Mouse (Mus musculus) small intestine, adult 2 months (tissue): ENCODE results near the gene C130060K24Rik. TPM values are rescaled to one million over a fixed set of nuclear protein-coding genes. Genes with fewer than 3 reads are reported as not detected.

Source experiments
- H3K27ac ChIP-seq: fragments of 200-500 bp; 2 replicates; pipeline ENCODE4 v1.5.1; 2012; ENCODE audit warnings: low read depth, low read length, control low read depth, inconsistent platforms; ENCODE audit not compliant: insufficient read depth
- H3K27me3 ChIP-seq: fragments of 200-500 bp; 2 replicates; pipeline ENCODE4 v1.6.1; 2012; ENCODE audit warnings: mild to moderate bottlenecking, moderate library complexity, low read length, inconsistent platforms; ENCODE audit not compliant: control insufficient read depth, insufficient read depth
- H3K36me3 ChIP-seq: fragments of 200-500 bp; 2 replicates; pipeline ENCODE4 v1.6.1; 2012; ENCODE audit warnings: mild to moderate bottlenecking, low read length, control low read depth, inconsistent platforms; ENCODE audit not compliant: control insufficient read depth, insufficient read depth
- H3K4me1 ChIP-seq: fragments of 200-500 bp; 2 replicates; pipeline ENCODE4 v1.6.1; 2012; ENCODE audit warnings: low read length, inconsistent platforms, mixed read lengths; ENCODE audit not compliant: control insufficient read depth, insufficient read depth, insufficient read length
- H3K4me3 ChIP-seq: fragments of 200-500 bp; 2 replicates; pipeline ENCODE4 v1.5.1; 2012; ENCODE audit warnings: low read depth, mild to moderate bottlenecking, control low read depth, inconsistent platforms, low read length, moderate library complexity
- CTCF ChIP-seq: fragments of 200-500 bp; IDR thresholded peaks from 2 replicates; pipeline ENCODE4 v1.5.1; 2012; ENCODE audit warnings: low read depth, mild to moderate bottlenecking, control low read depth, inconsistent platforms, low read length, moderate library complexity, mixed read lengths; ENCODE audit not compliant: insufficient replicate concordance, insufficient read length; ENCODE audit errors: extremely low read depth
- POLR2A ChIP-seq: fragments of 200-500 bp; IDR thresholded peaks from 2 replicates; pipeline ENCODE4 v1.6.1; 2012; ENCODE audit warnings: low read depth, mild to moderate bottlenecking, control low read depth, inconsistent platforms, low read length, moderate library complexity
- WGBS: fragments of 180-500 bp; shearing (Covaris S2); methylation state at CpG from one replicate; pipeline ENCODE4 v1.1.7; 2018; 5-methylcytosine and 5-hydroxymethylcytosine counted together
- polyA plus RNA-seq: library from polyadenylated mRNA; depleted of rRNA; stranded (reverse); fragments of >200 nt; gene quantifications from 2 replicates; pipeline ENCODE4 v1.2.3, GENCODE M21; 2012; rRNA removed

The C130060K24Rik gene
- polyA plus RNA-seq, 1 experiment = not detected

- Histone ChIP-seq H3K4me1 (no peaks in the 10 kb centered on the region), H3K27me3 (no peaks in the 10 kb centered on the region), H3K27ac (no peak overlapping the region), H3K4me3 (no peak overlapping the region), H3K36me3 (no peaks in the 10 kb centered on the region)
- TF ChIP-seq POLR2A = no peak
- TF ChIP-seq CTCF = no peak
- 76% methylated on average over 1 of the region's 1 CpGs for WGBS
Measured at GRCm38 (mm10) chr6:65421888-65422287, 41.0 kb downstream of the C130060K24Rik start.

DNA sequence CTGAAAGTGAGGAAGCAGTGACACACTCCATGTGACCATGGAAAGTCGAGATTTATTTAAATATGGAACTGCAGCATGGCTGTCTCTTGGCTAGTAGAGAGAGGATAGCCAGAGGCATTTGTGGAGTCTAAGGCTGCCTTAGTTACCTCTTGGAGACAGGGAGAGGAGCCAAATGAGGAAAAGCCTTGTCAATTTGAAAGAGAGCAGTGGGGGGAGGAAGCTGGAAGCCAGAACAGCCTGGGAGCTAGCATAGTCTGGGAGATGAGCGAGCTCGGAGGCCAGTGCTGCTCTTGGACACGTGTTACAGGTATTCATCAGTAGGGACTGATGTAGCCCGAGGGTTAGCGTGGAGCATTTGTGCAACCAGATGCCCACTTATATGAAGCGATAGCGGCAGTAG lies 46.2 kb downstream of the C130060K24Rik start:
- H3K36me3 ChIP-seq = no peaks in the 10 kb centered on the region
- no peak overlapping the region for H3K27ac ChIP-seq
- no peak overlapping the region for H3K4me3 ChIP-seq
- no peaks in the 10 kb centered on the region for H3K27me3 ChIP-seq
- H3K4me1 ChIP-seq = no peaks in the 10 kb centered on the region
- TF ChIP-seq POLR2A (no peak), CTCF (no peak)
- whole genome bisulfite sequencing = 78% methylated on average over 8 of the region's 8 CpGs

DNA sequence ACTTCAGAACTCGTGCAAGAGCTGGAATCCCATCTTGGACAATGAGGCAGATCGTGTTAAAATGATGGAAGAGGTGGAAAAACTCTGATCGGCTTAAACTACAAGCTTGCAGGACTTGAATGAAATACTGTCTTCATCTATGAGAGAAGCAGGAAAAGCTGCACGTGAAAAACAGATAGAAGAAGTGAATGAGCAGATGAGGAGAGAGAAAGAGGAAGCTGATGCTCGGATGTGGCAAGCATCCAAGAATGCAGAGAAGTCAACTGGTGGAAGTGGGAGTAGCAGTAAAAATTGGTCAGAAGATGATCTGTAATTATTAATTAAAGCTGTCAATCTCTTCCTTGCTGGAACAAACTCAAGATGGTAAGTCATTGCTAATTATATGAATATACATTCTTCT lies 52.3 kb downstream of the C130060K24Rik start:
- WGBS = 78% methylated on average over 5 of the region's 5 CpGs
- TF ChIP-seq CTCF = no peak
- TF ChIP-seq POLR2A = no peak
- Histone ChIP-seq H3K27me3 (no peaks in the 10 kb centered on the region), H3K27ac (no peak overlapping the region), H3K36me3 (no peaks in the 10 kb centered on the region), H3K4me3 (no peak overlapping the region), H3K4me1 (no peaks in the 10 kb centered on the region)

DNA sequence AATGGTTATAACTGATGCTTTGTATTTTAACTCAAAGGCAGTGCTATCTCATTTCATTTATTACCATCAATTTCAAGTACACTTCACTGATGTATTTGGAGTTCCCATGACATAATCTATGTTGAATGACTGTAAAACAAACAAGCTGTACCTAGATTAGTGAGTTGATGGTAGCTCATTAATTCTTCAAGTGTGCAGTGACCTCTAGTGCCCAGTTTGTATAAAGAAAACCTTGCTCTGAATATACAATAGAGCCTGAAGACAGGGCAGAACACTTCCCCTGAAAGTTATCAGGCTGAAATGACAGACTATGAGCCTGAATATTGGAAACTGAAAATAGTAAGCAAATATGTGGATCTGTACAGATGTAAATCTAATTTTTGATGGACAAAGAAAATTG lies 72.6 kb downstream of the C130060K24Rik start:
- no peak overlapping the region for H3K27ac ChIP-seq
- H3K4me3 ChIP-seq = no peak overlapping the region
- no peaks in the 10 kb centered on the region for H3K36me3 ChIP-seq
- H3K27me3 ChIP-seq = no peaks in the 10 kb centered on the region
- TF ChIP-seq CTCF (no peak), POLR2A (no peak)
- H3K4me1 ChIP-seq = no peaks in the 10 kb centered on the region

DNA sequence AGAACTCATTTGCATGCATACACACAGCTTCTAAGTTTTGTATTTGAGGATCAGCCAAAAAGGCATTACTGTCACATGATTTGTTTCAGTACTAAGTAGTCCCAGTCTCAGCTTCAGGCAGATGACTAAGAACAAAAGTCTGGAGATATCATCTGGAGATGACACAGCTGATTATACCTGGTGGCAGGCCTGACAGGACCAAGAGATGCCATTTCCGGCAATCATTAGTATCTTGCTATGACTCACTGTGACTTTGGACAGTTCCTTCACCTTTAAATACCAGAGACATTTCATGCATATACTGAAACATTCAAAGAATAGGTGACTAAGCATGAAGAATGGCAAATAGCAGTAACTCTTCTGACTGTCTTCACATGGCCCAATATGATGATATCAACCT lies 84.4 kb downstream of the C130060K24Rik start:
- H3K36me3 ChIP-seq = no peaks in the 10 kb centered on the region
- 78% methylated on average over 1 of the region's 1 CpGs for WGBS
- no peak overlapping the region for H3K27ac ChIP-seq
- H3K4me3 ChIP-seq = no peak overlapping the region
- TF ChIP-seq POLR2A = no peak
- no peak for TF ChIP-seq CTCF
- no peaks in the 10 kb centered on the region for H3K4me1 ChIP-seq
- no peaks in the 10 kb centered on the region for H3K27me3 ChIP-seq

DNA sequence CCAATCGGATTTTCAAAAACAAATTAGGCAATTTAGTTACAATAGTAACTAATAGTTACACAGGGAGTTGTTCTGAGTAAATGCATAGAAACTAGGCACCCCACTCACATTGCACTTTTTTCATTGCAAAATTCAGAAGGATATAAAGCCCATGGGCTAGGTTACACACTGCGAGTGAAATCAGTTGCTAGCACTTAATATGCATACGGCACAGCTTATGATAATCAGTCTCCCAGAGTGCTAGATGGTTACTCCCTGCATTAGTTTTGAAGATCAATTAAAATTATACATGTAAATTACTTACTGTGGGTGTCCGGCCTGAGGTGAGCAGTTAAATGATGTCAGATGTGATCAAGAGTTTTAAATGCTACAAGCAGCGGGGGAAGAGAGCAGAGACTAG lies 89.4 kb downstream of the C130060K24Rik start:
- 84% methylated on average over 5 of the region's 5 CpGs for WGBS
- TF ChIP-seq CTCF (no peak), POLR2A (no peak)
- H3K27me3 ChIP-seq = no peaks in the 10 kb centered on the region
- H3K4me3 ChIP-seq = no peak overlapping the region
- H3K36me3 ChIP-seq = no peaks in the 10 kb centered on the region
- H3K27ac ChIP-seq = no peak overlapping the region
- H3K4me1 ChIP-seq = no peaks in the 10 kb centered on the region

DNA sequence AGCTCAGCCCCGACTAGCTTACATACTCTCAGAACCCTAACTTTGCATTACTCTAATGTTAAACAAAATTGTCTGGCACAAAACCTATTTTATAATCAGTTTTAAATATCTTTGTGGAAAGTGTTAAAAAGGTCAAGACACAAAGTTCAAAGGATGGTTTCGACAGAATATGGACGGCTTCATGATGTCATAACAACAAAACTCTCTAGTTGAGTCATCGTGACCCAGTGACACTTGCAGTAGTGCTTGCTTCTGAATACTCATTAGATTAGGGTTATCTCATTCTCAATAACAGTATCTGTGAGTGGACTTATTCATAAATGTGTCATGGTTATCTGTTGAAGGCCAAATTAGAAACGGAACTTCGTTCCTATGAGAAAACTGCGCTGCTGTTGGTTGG lies 91.5 kb downstream of the C130060K24Rik start:
- Histone ChIP-seq H3K36me3 (no peaks in the 10 kb centered on the region), H3K4me3 (no peak overlapping the region), H3K27me3 (no peaks in the 10 kb centered on the region), H3K4me1 (no peaks in the 10 kb centered on the region), H3K27ac (no peak overlapping the region)
- WGBS = 81% methylated on average over 7 of the region's 7 CpGs
- no peak for TF ChIP-seq POLR2A
- no peak for TF ChIP-seq CTCF

GRCm38 (mm10) chr6:65498786-65499185 lies 117.9 kb downstream of the C130060K24Rik start:
- no peak overlapping the region for H3K4me3 ChIP-seq
- no peaks in the 10 kb centered on the region for H3K27me3 ChIP-seq
- TF ChIP-seq CTCF = no peak
- TF ChIP-seq POLR2A = no peak
- no peaks in the 10 kb centered on the region for H3K36me3 ChIP-seq
- no peaks in the 10 kb centered on the region for H3K4me1 ChIP-seq
- H3K27ac ChIP-seq = no peak overlapping the region

Other genes starting within 250 kb of the C130060K24Rik start
- gene Hpgds, start 236.2 kb upstream of the C130060K24Rik start, polyA plus RNA-seq = 0.88 and 1.2 TPM in 2 replicates
- gene Tnip3, start 144.2 kb downstream of the C130060K24Rik start, polyA plus RNA-seq = 0.08 TPM in 1 of 2 replicates, not detected in the other